Mouse (Mus musculus): ENCODE measurements around the gene Kctd19. TPM values are rescaled to one million over a fixed set of nuclear protein-coding genes. Genes with fewer than 3 reads are reported as not detected.

Kctd19 gene
- polyA plus RNA-seq (2014; fragmentation: Illumina TruSeq; extraction: RNeasy Lipid Tissue Mini Kit (QIAGEN cat#74804); ENCODE audit: low read depth, low replicate concordance) = 99.0 TPM

GRCm38 (mm10) chr8:105413391-105413790, at the start of gene Kctd19, which contains the start of gene Lrrc36:
TSS of gene Kctd19 (minus strand) at chr8:105413502.
TSS of gene Lrrc36 (plus strand) at chr8:105413571.

GRCm38 (mm10) chr8:105373032-105373431, 40.3 kb downstream of the Kctd19 start, which contains the start of gene Plekhg4:
TSS of gene Plekhg4 (plus strand) at chr8:105373274.

GRCm38 (mm10) chr8:105348450-105349095, 64.7 kb downstream of the Kctd19 start, which contains the start of gene Slc9a5:
TSS of gene Slc9a5 (plus strand) at chr8:105348843.

GRCm38 (mm10) chr8:105347428-105348221, 65.7 kb downstream of the Kctd19 start, which contains the start of gene Fhod1:
TSS of gene Fhod1 (minus strand) at chr8:105347953.

Other genes with a start within 250 kb of the Kctd19 start
- gene Cbfb, start 242.8 kb downstream of the Kctd19 start, polyA plus RNA-seq (2014; fragmentation: Illumina TruSeq; extraction: RNeasy Lipid Tissue Mini Kit (QIAGEN cat#74804); ENCODE audit: low read depth, low replicate concordance) = 40.2 TPM
- 9.0 TPM for gene D230025D16Rik, start 188.4 kb downstream of the Kctd19 start, polyA plus RNA-seq (2014; fragmentation: Illumina TruSeq; extraction: RNeasy Lipid Tissue Mini Kit (QIAGEN cat#74804); ENCODE audit: low read depth, low replicate concordance)
- 2.6 TPM for gene B3gnt9, start 158.3 kb downstream of the Kctd19 start, polyA plus RNA-seq (2014; fragmentation: Illumina TruSeq; extraction: RNeasy Lipid Tissue Mini Kit (QIAGEN cat#74804); ENCODE audit: low read depth, low replicate concordance)
- gene Tradd, start 148.9 kb downstream of the Kctd19 start, polyA plus RNA-seq (2014; fragmentation: Illumina TruSeq; extraction: RNeasy Lipid Tissue Mini Kit (QIAGEN cat#74804); ENCODE audit: low read depth, low replicate concordance) = 0.20 TPM
- gene Fbxl8, start 148.9 kb downstream of the Kctd19 start, polyA plus RNA-seq (2014; fragmentation: Illumina TruSeq; extraction: RNeasy Lipid Tissue Mini Kit (QIAGEN cat#74804); ENCODE audit: low read depth, low replicate concordance) = not detected
- gene Hsf4, start 143.7 kb downstream of the Kctd19 start, polyA plus RNA-seq (2014; fragmentation: Illumina TruSeq; extraction: RNeasy Lipid Tissue Mini Kit (QIAGEN cat#74804); ENCODE audit: low read depth, low replicate concordance) = not detected
- gene Nol3, start 137.4 kb downstream of the Kctd19 start, polyA plus RNA-seq (2014; fragmentation: Illumina TruSeq; extraction: RNeasy Lipid Tissue Mini Kit (QIAGEN cat#74804); ENCODE audit: low read depth, low replicate concordance) = 0.06 TPM
- 8.6 TPM for gene 4931428F04Rik, start 123.6 kb downstream of the Kctd19 start, polyA plus RNA-seq (2014; fragmentation: Illumina TruSeq; extraction: RNeasy Lipid Tissue Mini Kit (QIAGEN cat#74804); ENCODE audit: low read depth, low replicate concordance)
- gene Exoc3l, start 117.4 kb downstream of the Kctd19 start, polyA plus RNA-seq (2014; fragmentation: Illumina TruSeq; extraction: RNeasy Lipid Tissue Mini Kit (QIAGEN cat#74804); ENCODE audit: low read depth, low replicate concordance) = 0.71 TPM
- 5.4 TPM for gene E2f4, start 115.8 kb downstream of the Kctd19 start, polyA plus RNA-seq (2014; fragmentation: Illumina TruSeq; extraction: RNeasy Lipid Tissue Mini Kit (QIAGEN cat#74804); ENCODE audit: low read depth, low replicate concordance)
- gene Elmo3, start 107.9 kb downstream of the Kctd19 start, polyA plus RNA-seq (2014; fragmentation: Illumina TruSeq; extraction: RNeasy Lipid Tissue Mini Kit (QIAGEN cat#74804); ENCODE audit: low read depth, low replicate concordance) = 0.15 TPM
- 0.87 TPM for gene Lrrc29, start 87.2 kb downstream of the Kctd19 start, polyA plus RNA-seq (2014; fragmentation: Illumina TruSeq; extraction: RNeasy Lipid Tissue Mini Kit (QIAGEN cat#74804); ENCODE audit: low read depth, low replicate concordance)
- gene Tmem208, start 87.1 kb downstream of the Kctd19 start, polyA plus RNA-seq (2014; fragmentation: Illumina TruSeq; extraction: RNeasy Lipid Tissue Mini Kit (QIAGEN cat#74804); ENCODE audit: low read depth, low replicate concordance) = 3.1 TPM
- gene Fhod1, start 65.5 kb downstream of the Kctd19 start, polyA plus RNA-seq (2014; fragmentation: Illumina TruSeq; extraction: RNeasy Lipid Tissue Mini Kit (QIAGEN cat#74804); ENCODE audit: low read depth, low replicate concordance) = 0.80 TPM
- 1.6 TPM for gene Slc9a5, start 64.7 kb downstream of the Kctd19 start, polyA plus RNA-seq (2014; fragmentation: Illumina TruSeq; extraction: RNeasy Lipid Tissue Mini Kit (QIAGEN cat#74804); ENCODE audit: low read depth, low replicate concordance)
- 3.6 TPM for gene Plekhg4, start 40.2 kb downstream of the Kctd19 start, polyA plus RNA-seq (2014; fragmentation: Illumina TruSeq; extraction: RNeasy Lipid Tissue Mini Kit (QIAGEN cat#74804); ENCODE audit: low read depth, low replicate concordance)
- 73.0 TPM for gene Lrrc36, start 69 bp upstream of the Kctd19 start, polyA plus RNA-seq (2014; fragmentation: Illumina TruSeq; extraction: RNeasy Lipid Tissue Mini Kit (QIAGEN cat#74804); ENCODE audit: low read depth, low replicate concordance)
- 0.20 TPM for gene Tppp3, start 58.0 kb upstream of the Kctd19 start, polyA plus RNA-seq (2014; fragmentation: Illumina TruSeq; extraction: RNeasy Lipid Tissue Mini Kit (QIAGEN cat#74804); ENCODE audit: low read depth, low replicate concordance)
- 4.0 TPM for gene Zdhhc1, start 83.4 kb upstream of the Kctd19 start, polyA plus RNA-seq (2014; fragmentation: Illumina TruSeq; extraction: RNeasy Lipid Tissue Mini Kit (QIAGEN cat#74804); ENCODE audit: low read depth, low replicate concordance)
- gene Hsd11b2, start 105.3 kb upstream of the Kctd19 start, polyA plus RNA-seq (2014; fragmentation: Illumina TruSeq; extraction: RNeasy Lipid Tissue Mini Kit (QIAGEN cat#74804); ENCODE audit: low read depth, low replicate concordance) = 0.11 TPM
- 10.6 TPM for gene Atp6v0d1, start 152.5 kb upstream of the Kctd19 start, polyA plus RNA-seq (2014; fragmentation: Illumina TruSeq; extraction: RNeasy Lipid Tissue Mini Kit (QIAGEN cat#74804); ENCODE audit: low read depth, low replicate concordance)
- 0.38 TPM for gene Ripor1, start 191.8 kb upstream of the Kctd19 start, polyA plus RNA-seq (2014; fragmentation: Illumina TruSeq; extraction: RNeasy Lipid Tissue Mini Kit (QIAGEN cat#74804); ENCODE audit: low read depth, low replicate concordance)
- 31.2 TPM for gene Ctcf, start 223.1 kb upstream of the Kctd19 start, polyA plus RNA-seq (2014; fragmentation: Illumina TruSeq; extraction: RNeasy Lipid Tissue Mini Kit (QIAGEN cat#74804); ENCODE audit: low read depth, low replicate concordance)
- gene Agrp, start 223.9 kb upstream of the Kctd19 start, polyA plus RNA-seq (2014; fragmentation: Illumina TruSeq; extraction: RNeasy Lipid Tissue Mini Kit (QIAGEN cat#74804); ENCODE audit: low read depth, low replicate concordance) = not detected

All from testis, adult 10 weeks (tissue).